Mouse (Mus musculus): Measurements from ENCODE around the gene Gm5460.

Gm5460 gene

GRCm38 (mm10) chr14:34016381-34016780, at the start of gene Gm5460:
Gm5460 (plus strand) TSS chr14:34016758.
- DNase-seq (ENCODE audit: low read depth, low spot score): no peak

DNA sequence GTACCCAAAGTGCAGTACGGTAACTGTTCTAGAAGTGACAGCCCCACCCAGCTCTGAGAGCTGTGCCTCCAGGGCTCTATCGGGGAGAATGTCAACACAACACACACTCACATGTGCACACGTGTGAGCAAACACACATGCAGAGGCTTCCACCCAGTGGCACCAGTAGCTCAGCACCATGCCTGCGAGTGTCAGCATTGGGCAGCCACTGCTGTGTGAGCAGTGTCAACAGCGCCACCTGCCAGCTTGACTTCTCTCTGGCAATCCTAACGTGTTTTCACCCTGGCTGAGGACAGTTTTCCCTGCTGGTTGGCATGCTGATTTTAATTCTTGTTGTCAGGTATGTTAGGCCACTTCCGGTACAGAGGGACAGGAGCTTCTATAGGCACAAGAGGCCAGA, 43.9 kb upstream of the Gm5460 start:
- DNase-seq (ENCODE audit: low read depth, low spot score): peak; percentile 25

GRCm38 (mm10) chr14:33974752-33975151, 41.8 kb upstream of the Gm5460 start:
- DNase-seq (ENCODE audit: low read depth, low spot score): no peak

GRCm38 (mm10) chr14:33977748-33978147, 38.8 kb upstream of the Gm5460 start:
- no peak for DNase-seq (ENCODE audit: low read depth, low spot score)

GRCm38 (mm10) chr14:33978604-33979059, 37.9 kb upstream of the Gm5460 start, which contains the start of gene Zfp488:
Zfp488 (minus strand) TSS chr14:33978764.
- no peak for DNase-seq (ENCODE audit: low read depth, low spot score)

DNA sequence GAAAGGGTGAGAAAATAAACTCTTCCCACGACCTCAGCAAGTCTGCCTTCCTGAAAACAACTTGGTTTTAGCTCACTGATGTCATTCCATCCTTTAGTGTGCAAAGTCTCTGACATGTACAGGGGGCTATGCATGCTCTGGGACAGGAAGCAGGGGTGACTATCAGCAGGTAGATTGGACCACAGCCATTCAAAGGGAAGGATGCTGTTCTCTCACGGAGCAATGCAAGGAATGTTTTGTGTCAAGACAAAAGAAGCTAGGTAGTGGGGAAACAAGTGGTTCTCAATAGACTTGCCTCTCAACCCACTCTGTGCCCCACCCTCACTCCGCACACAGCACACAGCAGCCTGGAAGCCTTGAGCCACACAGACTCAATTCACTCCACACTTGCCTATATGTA, 27.4 kb upstream of the Gm5460 start:
- DNase-seq (ENCODE audit: low read depth, low spot score): no peak

GRCm38 (mm10) chr14:33991971-33992370, 24.6 kb upstream of the Gm5460 start:
- DNase-seq (ENCODE audit: low read depth, low spot score): no peak

DNA sequence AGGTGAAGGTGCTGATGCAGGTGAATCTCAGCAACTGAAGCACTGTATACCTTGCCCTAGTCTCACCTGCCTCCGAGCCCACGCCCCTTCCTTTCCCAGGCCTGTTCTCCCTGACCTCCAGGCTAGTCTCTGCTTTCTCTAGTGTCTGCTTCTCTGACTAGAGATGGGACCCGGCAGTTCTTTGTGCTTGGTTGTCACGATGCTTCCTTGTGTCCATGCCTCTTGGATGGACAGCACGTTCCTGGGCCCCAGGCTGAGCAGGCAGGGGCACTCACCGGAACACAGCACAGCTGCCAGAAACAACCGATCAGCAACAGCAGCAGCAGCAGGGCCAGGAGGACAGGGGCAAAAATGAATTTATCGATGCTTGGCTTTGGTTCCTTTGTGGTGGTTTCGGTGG, 23.5 kb upstream of the Gm5460 start:
- no peak for DNase-seq (ENCODE audit: low read depth, low spot score)

GRCm38 (mm10) chr14:33993521-33994289, 22.9 kb upstream of the Gm5460 start:
- DNase-seq (ENCODE audit: low read depth, low spot score): no peak

DNA sequence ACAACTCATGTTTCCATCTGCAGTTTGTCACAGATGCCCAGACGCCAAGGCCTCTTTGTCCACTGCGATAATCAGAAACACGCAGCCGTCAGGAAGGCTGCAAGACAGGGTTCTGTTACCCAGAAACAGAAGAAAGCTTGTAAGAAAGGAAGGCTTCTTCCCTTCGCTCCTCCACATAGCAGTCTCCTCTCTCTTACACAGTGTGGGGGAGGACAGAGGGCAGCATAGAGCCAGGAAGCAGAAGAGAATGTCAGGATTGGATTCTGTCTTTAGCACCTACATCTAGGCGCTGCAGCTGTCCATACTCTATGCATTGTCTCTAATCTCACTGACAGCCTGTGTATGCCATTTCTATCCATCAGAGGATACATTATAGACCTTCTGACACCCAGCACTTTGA, 19.1 kb upstream of the Gm5460 start:
- no peak for DNase-seq (ENCODE audit: low read depth, low spot score)

DNA sequence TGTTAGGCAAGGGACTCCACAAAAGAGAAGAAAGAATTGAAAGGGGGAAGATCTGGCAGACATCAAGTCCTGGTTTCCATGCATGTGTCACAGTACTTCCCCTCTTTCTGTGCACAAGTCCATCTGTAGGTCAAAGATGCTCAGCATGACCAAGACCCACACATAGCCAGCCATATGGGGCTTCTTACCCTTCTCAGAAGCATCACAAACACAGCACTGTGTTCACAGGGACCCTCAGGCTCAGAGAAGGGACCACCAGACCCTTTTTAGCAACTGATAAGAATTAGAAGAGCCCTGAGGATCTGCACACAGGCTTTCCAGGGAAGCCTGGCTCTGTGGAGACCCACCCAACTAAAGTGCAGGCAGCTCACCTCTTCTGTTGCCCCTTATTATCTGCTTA, 16.5 kb upstream of the Gm5460 start:
- DNase-seq (ENCODE audit: low read depth, low spot score): no peak

DNA sequence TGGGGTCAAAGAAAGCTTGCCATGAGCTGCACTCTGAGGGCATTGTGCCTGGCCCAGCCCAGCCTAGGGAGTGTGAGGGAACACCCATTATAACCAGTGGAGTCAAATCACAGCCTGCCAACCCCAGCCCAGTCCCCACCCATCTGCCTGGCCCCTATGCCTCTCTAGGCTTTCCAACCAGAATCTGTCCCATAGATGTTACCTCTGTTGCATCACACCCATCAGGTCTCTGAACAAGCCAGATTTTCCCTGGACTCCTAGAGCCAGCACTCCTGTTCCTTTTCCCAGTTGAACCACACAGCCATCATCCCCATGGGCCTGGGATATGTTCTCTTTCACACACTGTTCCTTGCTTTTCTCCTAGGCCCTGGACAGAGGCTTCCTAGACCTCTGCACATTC, 15.1 kb upstream of the Gm5460 start:
- no peak for DNase-seq (ENCODE audit: low read depth, low spot score)

GRCm38 (mm10) chr14:34002358-34002757, 14.2 kb upstream of the Gm5460 start:
- no peak for DNase-seq (ENCODE audit: low read depth, low spot score)

GRCm38 (mm10) chr14:34015063-34015462, 1.5 kb upstream of the Gm5460 start, which contains the start of gene Gm30083:
Gm30083 (minus strand) TSS chr14:34015182.
- DNase-seq (ENCODE audit: low read depth, low spot score): no peak

GRCm38 (mm10) chr14:34016938-34017337, 380 bp downstream of the Gm5460 start:
- no peak for DNase-seq (ENCODE audit: low read depth, low spot score)

- no peak for DNase-seq (ENCODE audit: low read depth, low spot score)
These were observed 10.2 kb downstream of the Gm5460 start for GRCm38 (mm10) chr14:34026710-34027109.

- no peak for DNase-seq (ENCODE audit: low read depth, low spot score)
These were observed 17.5 kb downstream of the Gm5460 start for GRCm38 (mm10) chr14:34033841-34034610.

DNA sequence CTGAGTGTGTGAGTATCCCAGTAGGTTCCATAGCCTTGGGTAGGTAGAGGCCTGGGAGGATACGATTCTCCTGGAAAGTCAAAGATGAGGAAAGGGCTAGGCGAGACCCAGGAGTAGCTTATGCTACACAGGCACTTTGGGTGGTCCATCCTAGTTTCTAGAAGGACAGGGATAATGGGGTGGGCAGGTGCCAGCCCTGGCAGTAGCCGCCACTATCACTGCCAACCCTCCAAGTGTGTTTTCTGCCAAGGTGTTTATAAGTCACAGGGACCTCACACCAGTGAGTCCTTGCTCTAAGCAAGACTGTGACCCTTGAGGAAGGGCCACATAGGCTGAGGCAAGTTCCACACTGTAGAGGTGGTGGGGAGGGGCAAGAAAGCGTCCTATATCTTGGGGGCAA, 24.7 kb downstream of the Gm5460 start:
- DNase-seq (ENCODE audit: low read depth, low spot score): no peak

DNA sequence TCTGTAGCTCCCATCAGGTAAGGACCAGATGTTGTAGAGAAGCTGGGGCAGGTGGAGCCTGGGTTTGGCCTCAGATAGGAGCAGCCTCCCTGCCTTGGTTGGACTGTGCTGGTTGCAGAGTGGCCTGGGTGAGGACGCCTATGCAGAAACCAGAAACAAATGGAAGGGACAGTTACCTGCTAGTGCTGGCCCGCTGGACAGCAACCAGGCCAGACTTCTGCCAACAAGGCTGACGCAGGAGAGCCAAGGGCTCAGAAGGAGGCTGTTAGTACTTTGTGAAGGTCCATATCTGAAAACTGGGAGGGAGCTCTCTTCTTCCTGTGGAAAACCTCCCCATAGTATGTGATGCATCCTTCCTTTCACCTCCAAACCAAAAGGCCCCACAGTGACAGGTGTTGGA, 26.8 kb downstream of the Gm5460 start:
- DNase-seq (ENCODE audit: low read depth, low spot score): no peak

DNA sequence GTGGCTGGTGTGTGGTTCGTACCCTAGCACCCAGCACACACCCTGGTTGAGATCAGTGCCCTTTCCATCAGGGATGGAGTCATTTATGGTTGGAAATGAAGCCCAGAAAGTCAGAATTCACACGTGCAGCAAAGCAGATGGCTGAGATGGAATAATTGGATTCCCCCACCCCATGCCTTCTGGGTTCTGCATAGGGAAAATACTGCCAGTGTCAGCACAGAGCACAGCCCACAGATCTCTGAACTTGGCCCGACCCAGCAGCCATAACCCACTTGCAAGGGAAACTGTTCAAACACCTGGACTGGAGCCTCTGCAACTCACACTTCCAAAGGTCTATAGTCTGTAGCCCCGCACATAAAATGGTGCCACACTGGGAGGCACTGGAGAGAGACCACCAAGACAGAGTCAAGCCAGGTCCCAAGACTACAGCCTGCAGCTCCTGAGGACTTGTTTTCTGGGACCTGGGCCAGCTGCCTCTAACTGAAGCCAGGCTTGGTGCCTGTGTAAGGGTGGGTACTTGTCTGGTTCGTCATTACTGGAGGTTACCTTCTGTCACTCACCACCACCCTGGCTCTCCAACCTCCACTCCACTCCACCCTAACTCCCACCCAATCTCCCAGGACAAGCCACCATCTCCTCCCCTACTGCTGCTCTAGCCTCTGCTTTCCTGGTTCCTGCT, 33.7 kb downstream of the Gm5460 start:
- DNase-seq (ENCODE audit: low read depth, low spot score): no peak

- no peak for DNase-seq (ENCODE audit: low read depth, low spot score)
These were observed 36.0 kb downstream of the Gm5460 start, which contains the start of gene Antxrl for GRCm38 (mm10) chr14:34052516-34052915. Antxrl (plus strand) TSS chr14:34052707.

GRCm38 (mm10) chr14:34071665-34072064, 55.1 kb downstream of the Gm5460 start:
- DNase-seq (ENCODE audit: low read depth, low spot score): peak; percentile 13

Data from A20 (cell line).